Mouse (Mus musculus): ENCODE data around the gene Hmgb1.

DNA sequence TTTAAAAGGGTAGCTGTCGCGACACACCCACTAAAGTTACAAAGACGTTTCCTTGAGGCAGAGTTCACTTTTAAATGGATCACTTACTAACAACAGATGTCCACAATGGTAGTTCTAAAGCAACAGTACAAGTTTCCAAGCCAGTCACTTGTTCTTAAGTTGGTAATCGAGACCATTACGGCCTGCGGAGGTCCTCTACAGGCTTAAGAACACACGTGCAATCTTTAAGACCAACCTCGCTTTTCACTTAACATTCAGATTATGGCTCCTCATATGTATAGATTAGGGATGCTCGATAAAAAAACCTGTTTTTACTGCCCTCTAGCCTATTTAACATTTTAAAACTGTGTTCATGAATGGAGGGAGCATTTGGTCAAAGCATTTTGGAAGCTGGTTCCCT is 137.6 kb downstream of the Hmgb1 start:
- TF ChIP-seq CTCF (IDR thresholded peaks at IDR 0.05; ENCODE audit: low read depth, low read length) (no peak), TAL1 (conservative IDR thresholded peaks at IDR 0.05; ENCODE audit: low read depth, low read length) (no peak), GATA1 (IDR thresholded peaks at IDR 0.05; ENCODE audit: borderline replicate concordance, low read length) (no peak), GATA2 (IDR thresholded peaks at IDR 0.05; ENCODE audit: borderline replicate concordance, low read depth, low read length) (no peak), POLR2AphosphoS5 (IDR thresholded peaks at IDR 0.05; ENCODE audit: insufficient replicate concordance, low read depth, low read length) (no peak)
